Mouse (Mus musculus): ENCODE data around the gene D17Wsu92e. TPM values are rescaled to one million over a fixed set of nuclear protein-coding genes. Genes with fewer than 3 reads are reported as not detected.

Gene D17Wsu92e
- polyA plus RNA-seq, 1 experiment from 2014 or later = 22.7 TPM

Other genes with a start within 250 kb of the D17Wsu92e start
- 19.6 and 26.1 TPM in 2 replicates for gene Nudt3, start 197.2 kb downstream of the D17Wsu92e start, polyA plus RNA-seq (2014; fragmentation: Nextera tagmentation; extraction: Ambion mirVana)
- gene RPS10-NUDT3, start 185.4 kb downstream of the D17Wsu92e start, polyA plus RNA-seq (2014; fragmentation: Nextera tagmentation; extraction: Ambion mirVana) = not detected in 2 replicates
- gene Rps10, start 184.0 kb downstream of the D17Wsu92e start, polyA plus RNA-seq (2014; fragmentation: Nextera tagmentation; extraction: Ambion mirVana) = 1,138 and 1,235 TPM in 2 replicates
- gene Pacsin1, start 165.1 kb downstream of the D17Wsu92e start, polyA plus RNA-seq (2014; fragmentation: Nextera tagmentation; extraction: Ambion mirVana) = 0.71 and 0.75 TPM in 2 replicates
- 0.32 TPM in 1 of 2 replicates, not detected in the other for gene Spdef, start 91.7 kb downstream of the D17Wsu92e start, polyA plus RNA-seq (2014; fragmentation: Nextera tagmentation; extraction: Ambion mirVana)
- gene Snrpc, start 17.5 kb upstream of the D17Wsu92e start, polyA plus RNA-seq (2014; fragmentation: Nextera tagmentation; extraction: Ambion mirVana) = 305 and 315 TPM in 2 replicates
- 9.2 and 9.4 TPM in 2 replicates for gene Uhrf1bp1, start 35.8 kb upstream of the D17Wsu92e start, polyA plus RNA-seq (2014; fragmentation: Nextera tagmentation; extraction: Ambion mirVana)
- 8.3 and 8.9 TPM in 2 replicates for gene Anks1, start 88.7 kb upstream of the D17Wsu92e start, polyA plus RNA-seq (2014; fragmentation: Nextera tagmentation; extraction: Ambion mirVana)
- gene Taf11, start 89.2 kb upstream of the D17Wsu92e start, polyA plus RNA-seq (2014; fragmentation: Nextera tagmentation; extraction: Ambion mirVana) = 61.0 and 70.0 TPM in 2 replicates